Mouse (Mus musculus) midbrain, embryonic 10.5 days (tissue): Measurements from ENCODE around the gene Rars2. TPM values are rescaled to one million over a fixed set of nuclear protein-coding genes. Genes with fewer than 3 reads are reported as not detected.
"Not testable (repeated sequence)": the region's sequence is repeated elsewhere in the genome, so short reads cannot be mapped to it uniquely, and the experiment has no call there.

Source experiments
- DNase-seq: peaks from one replicate; pipeline ENCODE4 v3.0.0-alpha.2; 2017; ENCODE audit warnings: low spot score
- H3K27ac ChIP-seq: fragments of 300-500 bp; sonication (generic); replicated peaks from 2 replicates; pipeline ENCODE4 v1.5.1; 2016; ENCODE audit warnings: mild to moderate bottlenecking
- H3K27me3 ChIP-seq: fragments of 300-500 bp; sonication (generic); 2 replicates; pipeline ENCODE4 v1.6.1; 2016; ENCODE audit warnings: low read depth, mild to moderate bottlenecking; ENCODE audit not compliant: poor library complexity, severe bottlenecking
- H3K36me3 ChIP-seq: fragments of 300-500 bp; sonication (generic); 2 replicates; pipeline ENCODE4 v1.6.1; 2016; ENCODE audit warnings: mild to moderate bottlenecking, moderate library complexity
- H3K4me1 ChIP-seq: fragments of 300-500 bp; sonication (generic); 2 replicates; pipeline ENCODE4 v1.6.1; 2016
- H3K4me3 ChIP-seq: fragments of 300-500 bp; sonication (generic); 2 replicates; pipeline ENCODE4 v1.5.1; 2016; ENCODE audit warnings: mild to moderate bottlenecking, moderate library complexity
- H3K9me3 ChIP-seq: fragments of 300-500 bp; sonication (generic); replicated peaks from 2 replicates; pipeline ENCODE4 v1.6.1; 2016; ENCODE audit warnings: mild to moderate bottlenecking
- WGBS: fragments of 180-500 bp; shearing (Covaris S2); methylation state at CpG from one replicate; pipeline ENCODE4 v1.1.7; 2016; 5-methylcytosine and 5-hydroxymethylcytosine counted together
- polyA plus RNA-seq: library from polyadenylated mRNA; unstranded; fragments of >200 nt; fragmentation: Nextera tagmentation; extraction: Ambion mirVana; gene quantifications from 2 replicates; pipeline ENCODE4 v1.2.1, GENCODE M21; 2016

Gene Rars2
- 75.2 and 79.0 TPM in 2 replicates for polyA plus RNA-seq

- DNase-seq: peak; percentile 89
- Histone ChIP-seq H3K4me3 (peak within 1 kb of the TSS; percentile 89), H3K4me1 (peaks cover 25% of the 10 kb centered on the region)
Observed at GRCm38 (mm10) chr4:34614630-34615094, at the start of gene Rars2, which contains the start of gene Orc3. TSS of gene Rars2 (plus strand) at chr4:34614957. TSS of gene Orc3 (minus strand) at chr4:34614944.

GRCm38 (mm10) chr4:34566226-34566625 lies 48.5 kb upstream of the Rars2 start:
- Histone ChIP-seq H3K27ac (no peak overlapping the region), H3K9me3 (no peaks in the 10 kb centered on the region), H3K36me3 (peaks cover 91% of the 10 kb centered on the region), H3K4me3 (no peak overlapping the region), H3K4me1 (no peaks in the 10 kb centered on the region), H3K27me3 (no peaks in the 10 kb centered on the region)
- DNase-seq: no peak
- 92% methylated on average over 6 of the region's 6 CpGs for WGBS

More at GRCm38 (mm10) chr4:34614630-34615094, at the start of gene Rars2, which contains the start of gene Orc3:
- WGBS: 0% methylated on average over 42 of the region's 42 CpGs
- peak within 1 kb of the TSS; percentile 93 for H3K27ac ChIP-seq
- H3K27me3 ChIP-seq: no peaks in the 10 kb centered on the region
- H3K9me3 ChIP-seq: no peaks in the 10 kb centered on the region
- H3K36me3 ChIP-seq: peaks cover 14% of the 10 kb centered on the region

GRCm38 (mm10) chr4:34572876-34573275 lies 41.9 kb upstream of the Rars2 start:
- no peaks in the 10 kb centered on the region for H3K27me3 ChIP-seq
- no peak for DNase-seq
- WGBS: 90% methylated on average over 2 of the region's 2 CpGs
- H3K27ac ChIP-seq: no peak overlapping the region
- H3K4me3 ChIP-seq: no peak overlapping the region
- peaks cover 100% of the 10 kb centered on the region for H3K36me3 ChIP-seq
- no peaks in the 10 kb centered on the region for H3K4me1 ChIP-seq
- H3K9me3 ChIP-seq: no peaks in the 10 kb centered on the region

GRCm38 (mm10) chr4:34577028-34577427 lies 37.7 kb upstream of the Rars2 start:
- H3K4me1 ChIP-seq: no peaks in the 10 kb centered on the region
- no peak overlapping the region for H3K27ac ChIP-seq
- no peaks in the 10 kb centered on the region for H3K27me3 ChIP-seq
- H3K4me3 ChIP-seq: no peak overlapping the region
- peaks cover 98% of the 10 kb centered on the region for H3K36me3 ChIP-seq
- no peaks in the 10 kb centered on the region for H3K9me3 ChIP-seq
- DNase-seq: no peak
- 95% methylated on average over 2 of the region's 2 CpGs for WGBS

- no peaks in the 10 kb centered on the region for H3K27me3 ChIP-seq
- H3K27ac ChIP-seq: no peak overlapping the region
- H3K4me3 ChIP-seq: no peak overlapping the region
- H3K4me1 ChIP-seq: no peaks in the 10 kb centered on the region
- 93% methylated on average over 1 of the region's 1 CpGs for WGBS
- H3K9me3 ChIP-seq: no peaks in the 10 kb centered on the region
- peaks cover 98% of the 10 kb centered on the region for H3K36me3 ChIP-seq
- no peak for DNase-seq
Observed at GRCm38 (mm10) chr4:34579215-34579614, 35.5 kb upstream of the Rars2 start.

- 97% methylated on average over 1 of the region's 1 CpGs for WGBS
- H3K27ac ChIP-seq, H3K9me3 ChIP-seq, H3K4me1 ChIP-seq, H3K27me3 ChIP-seq, H3K4me3 ChIP-seq, DNase-seq: not testable (repeated sequence)
- peaks cover 93% of the 10 kb centered on the region for H3K36me3 ChIP-seq
Observed at GRCm38 (mm10) chr4:34581489-34581888, 33.3 kb upstream of the Rars2 start.

GRCm38 (mm10) chr4:34581990-34582389 lies 32.8 kb upstream of the Rars2 start:
- no peaks in the 10 kb centered on the region for H3K9me3 ChIP-seq
- no peak overlapping the region for H3K27ac ChIP-seq
- no peak for DNase-seq
- H3K36me3 ChIP-seq: peaks cover 93% of the 10 kb centered on the region
- WGBS: 86% methylated on average over 7 of the region's 7 CpGs
- no peak overlapping the region for H3K4me3 ChIP-seq
- no peaks in the 10 kb centered on the region for H3K4me1 ChIP-seq
- no peaks in the 10 kb centered on the region for H3K27me3 ChIP-seq

GRCm38 (mm10) chr4:34582476-34582875 lies 32.3 kb upstream of the Rars2 start:
- WGBS: 86% methylated on average over 5 of the region's 5 CpGs
- Histone ChIP-seq H3K9me3 (no peaks in the 10 kb centered on the region), H3K27me3 (no peaks in the 10 kb centered on the region), H3K27ac (no peak overlapping the region), H3K36me3 (peaks cover 93% of the 10 kb centered on the region), H3K4me3 (no peak overlapping the region), H3K4me1 (no peaks in the 10 kb centered on the region)
- no peak for DNase-seq

GRCm38 (mm10) chr4:34583427-34583826 lies 31.3 kb upstream of the Rars2 start:
- peaks cover 85% of the 10 kb centered on the region for H3K36me3 ChIP-seq
- WGBS: 93% methylated on average over 3 of the region's 3 CpGs
- DNase-seq: no peak
- H3K27ac ChIP-seq: no peak overlapping the region
- H3K4me3 ChIP-seq: no peak overlapping the region
- H3K27me3 ChIP-seq: no peaks in the 10 kb centered on the region
- H3K4me1 ChIP-seq: no peaks in the 10 kb centered on the region
- no peaks in the 10 kb centered on the region for H3K9me3 ChIP-seq

- Histone ChIP-seq H3K36me3 (peaks cover 82% of the 10 kb centered on the region), H3K4me3 (no peak overlapping the region), H3K9me3 (no peaks in the 10 kb centered on the region), H3K27me3 (no peaks in the 10 kb centered on the region), H3K4me1 (no peaks in the 10 kb centered on the region), H3K27ac (no peak overlapping the region)
- WGBS: 87% methylated on average over 7 of the region's 7 CpGs
- DNase-seq: no peak
Observed at GRCm38 (mm10) chr4:34584871-34585607, 29.7 kb upstream of the Rars2 start.

- Histone ChIP-seq H3K4me3 (no peak overlapping the region), H3K36me3 (peaks cover 89% of the 10 kb centered on the region), H3K4me1 (no peaks in the 10 kb centered on the region), H3K27ac (no peak overlapping the region), H3K9me3 (no peaks in the 10 kb centered on the region), H3K27me3 (no peaks in the 10 kb centered on the region)
- DNase-seq: no peak
- 92% methylated on average over 6 of the region's 6 CpGs for WGBS
Observed at GRCm38 (mm10) chr4:34603123-34603522, 11.6 kb upstream of the Rars2 start.

- no peak for DNase-seq
- no peaks in the 10 kb centered on the region for H3K4me1 ChIP-seq
- H3K27me3 ChIP-seq: no peaks in the 10 kb centered on the region
- no peaks in the 10 kb centered on the region for H3K9me3 ChIP-seq
- H3K36me3 ChIP-seq: peaks cover 83% of the 10 kb centered on the region
- H3K27ac ChIP-seq: no peak overlapping the region
- WGBS: 94% methylated on average over 10 of the region's 10 CpGs
- no peak overlapping the region for H3K4me3 ChIP-seq
Observed at GRCm38 (mm10) chr4:34606658-34607057, 8.1 kb upstream of the Rars2 start.

GRCm38 (mm10) chr4:34613571-34614145 lies 1.1 kb upstream of the Rars2 start:
- Histone ChIP-seq H3K27ac (peak overlapping the region; percentile 93; the same call in 1 of the 2 replicates), H3K36me3 (peaks cover 24% of the 10 kb centered on the region), H3K4me3 (peak overlapping the region; percentile 89), H3K27me3 (no peaks in the 10 kb centered on the region), H3K9me3 (no peaks in the 10 kb centered on the region), H3K4me1 (peaks cover 25% of the 10 kb centered on the region)
- WGBS: 87% methylated on average over 6 of the region's 6 CpGs
- no peak for DNase-seq
